Mouse (Mus musculus): ENCODE results near the gene Mex3b. TPM values are rescaled to one million over a fixed set of nuclear protein-coding genes. Genes with fewer than 3 reads are reported as not detected.

Mex3b gene
- polyA plus RNA-seq, 1 experiment, result 10.5 TPM

DNA sequence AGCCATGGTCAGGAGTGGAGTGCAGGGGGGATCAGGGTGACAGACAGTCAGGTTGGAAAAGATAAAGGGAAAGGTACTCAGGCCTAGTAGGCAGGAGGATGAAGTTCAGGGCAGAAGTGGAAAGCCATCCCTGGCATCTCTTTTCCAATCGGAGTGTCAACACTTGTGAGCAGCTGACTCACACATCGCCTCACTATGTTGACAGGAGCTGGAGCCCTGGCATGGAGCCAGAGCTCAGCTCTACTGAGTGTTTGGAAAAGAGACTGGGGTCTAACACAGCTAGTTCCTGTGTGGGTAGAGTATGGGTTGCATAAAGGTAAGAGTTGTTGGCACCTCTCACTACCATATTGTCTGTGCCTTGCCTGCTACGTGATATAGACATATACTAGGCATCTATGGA, 38.4 kb downstream of the Mex3b start:
- Histone ChIP-seq H3K9me3 (replicated peaks; ENCODE audit: control insufficient read depth, insufficient read depth, low read length, poor library complexity, severe bottlenecking) (no peaks in the 10 kb centered on the region), H3K4me3 (ENCODE audit: low read depth, low read length) (no peak overlapping the region), H3K4me1 (ENCODE audit: control insufficient read depth, insufficient read depth, low read length) (no peaks in the 10 kb centered on the region), H3K36me3 (ENCODE audit: control insufficient read depth, insufficient read depth, low read length, poor library complexity, severe bottlenecking) (no peaks in the 10 kb centered on the region), H3K27ac (ENCODE audit: insufficient read depth, low read length) (no peak overlapping the region), H3K27me3 (ENCODE audit: control insufficient read depth, insufficient read depth, low read length, poor library complexity, severe bottlenecking) (no peaks in the 10 kb centered on the region; the same call in 1 of the 2 replicates), H3K9ac (ENCODE audit: low read depth, poor library complexity, severe bottlenecking) (no peak overlapping the region)
- TF ChIP-seq POLR2A (IDR thresholded peaks at IDR 0.05; ENCODE audit: insufficient read depth, low read length), result no peak
- no peak for TF ChIP-seq CTCF (IDR thresholded peaks at IDR 0.05; ENCODE audit: low read depth, low read length)
- TF ChIP-seq EP300 (IDR thresholded peaks at IDR 0.05; ENCODE audit: insufficient read depth, low read depth, low read length), result no peak

DNA sequence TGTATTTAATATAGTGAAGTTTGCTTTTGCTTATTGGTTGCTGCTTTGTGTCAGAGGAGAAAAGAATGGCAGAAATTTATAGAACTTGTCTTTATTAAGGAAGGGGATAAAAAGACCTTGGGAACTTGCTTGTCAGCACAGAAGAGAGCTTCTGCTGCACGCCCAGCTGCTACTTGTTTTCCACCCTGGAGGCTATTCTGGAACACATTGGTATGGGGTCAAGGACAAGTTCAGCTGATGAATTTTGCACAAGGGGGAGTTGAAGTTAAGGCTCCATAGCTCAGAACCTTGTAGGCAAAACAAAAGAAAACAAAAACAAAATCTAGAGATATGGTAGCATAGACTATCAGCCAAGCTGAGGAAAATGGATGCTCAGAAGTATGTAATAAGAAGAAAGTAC, 39.9 kb downstream of the Mex3b start:
- no peaks in the 10 kb centered on the region for H3K9me3 ChIP-seq (replicated peaks; ENCODE audit: control insufficient read depth, insufficient read depth, low read length, poor library complexity, severe bottlenecking)
- H3K4me1 ChIP-seq (ENCODE audit: control insufficient read depth, insufficient read depth, low read length), result no peaks in the 10 kb centered on the region
- no peak overlapping the region for H3K9ac ChIP-seq (ENCODE audit: low read depth, poor library complexity, severe bottlenecking)
- no peak overlapping the region for H3K27ac ChIP-seq (ENCODE audit: insufficient read depth, low read length)
- no peaks in the 10 kb centered on the region; the same call in 1 of the 2 replicates for H3K27me3 ChIP-seq (ENCODE audit: control insufficient read depth, insufficient read depth, low read length, poor library complexity, severe bottlenecking)
- H3K36me3 ChIP-seq (ENCODE audit: control insufficient read depth, insufficient read depth, low read length, poor library complexity, severe bottlenecking), result no peaks in the 10 kb centered on the region
- TF ChIP-seq POLR2A (IDR thresholded peaks at IDR 0.05; ENCODE audit: insufficient read depth, low read length) (no peak), CTCF (IDR thresholded peaks at IDR 0.05; ENCODE audit: low read depth, low read length) (no peak), EP300 (IDR thresholded peaks at IDR 0.05; ENCODE audit: insufficient read depth, low read depth, low read length) (no peak)
- H3K4me3 ChIP-seq (ENCODE audit: low read depth, low read length), result no peak overlapping the region

DNA sequence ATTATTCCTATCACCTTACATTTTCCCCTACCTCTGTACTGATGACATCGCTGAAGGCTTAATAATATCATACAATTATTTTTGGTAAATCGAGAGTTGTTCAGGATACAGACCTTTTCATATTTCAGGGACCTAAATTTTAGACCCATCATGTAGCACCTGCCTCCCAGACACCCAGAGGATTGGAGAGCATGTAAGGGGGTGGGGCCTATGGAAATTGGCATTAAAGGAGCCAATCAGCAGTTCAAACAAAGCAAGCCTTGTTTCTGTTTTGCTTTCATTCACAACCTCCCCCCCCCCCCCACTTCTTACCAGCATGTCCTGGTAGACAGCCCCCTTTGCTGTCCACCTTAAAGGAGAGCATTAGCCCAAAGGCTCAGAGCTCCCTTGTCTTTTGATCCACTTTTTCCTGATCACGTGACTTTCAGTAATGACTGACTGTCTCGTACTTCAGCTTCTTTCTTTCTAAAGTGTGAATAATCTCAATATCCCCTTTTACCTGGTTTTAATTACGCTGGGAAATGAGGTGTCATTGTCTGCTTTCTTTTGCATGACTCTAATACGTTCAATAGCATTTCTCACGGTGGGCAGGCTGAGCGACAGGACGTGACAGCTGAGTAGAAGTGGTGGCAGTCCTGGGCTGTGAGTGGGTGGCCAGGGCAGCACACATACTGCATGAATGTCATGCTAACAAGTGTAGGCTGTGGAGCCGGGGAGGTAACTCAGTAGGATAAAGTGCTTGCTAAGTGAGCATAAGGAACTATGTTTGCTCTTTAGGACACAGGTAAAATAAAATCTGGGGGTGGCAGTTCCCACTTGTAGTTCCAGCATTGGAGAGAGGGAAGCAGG, 43.6 kb downstream of the Mex3b start:
- no peak overlapping the region for H3K27ac ChIP-seq (ENCODE audit: insufficient read depth, low read length)
- H3K9me3 ChIP-seq (replicated peaks; ENCODE audit: control insufficient read depth, insufficient read depth, low read length, poor library complexity, severe bottlenecking), result no peaks in the 10 kb centered on the region
- no peaks in the 10 kb centered on the region for H3K36me3 ChIP-seq (ENCODE audit: control insufficient read depth, insufficient read depth, low read length, poor library complexity, severe bottlenecking)
- no peak overlapping the region for H3K4me3 ChIP-seq (ENCODE audit: low read depth, low read length)
- no peak overlapping the region for H3K9ac ChIP-seq (ENCODE audit: low read depth, poor library complexity, severe bottlenecking)
- no peaks in the 10 kb centered on the region for H3K4me1 ChIP-seq (ENCODE audit: control insufficient read depth, insufficient read depth, low read length)
- H3K27me3 ChIP-seq (ENCODE audit: control insufficient read depth, insufficient read depth, low read length, poor library complexity, severe bottlenecking), result no peaks in the 10 kb centered on the region; the same call in 1 of the 2 replicates
- no peak for TF ChIP-seq EP300 (IDR thresholded peaks at IDR 0.05; ENCODE audit: insufficient read depth, low read depth, low read length)
- TF ChIP-seq CTCF (IDR thresholded peaks at IDR 0.05; ENCODE audit: low read depth, low read length), result no peak
- no peak for TF ChIP-seq POLR2A (IDR thresholded peaks at IDR 0.05; ENCODE audit: insufficient read depth, low read length)

DNA sequence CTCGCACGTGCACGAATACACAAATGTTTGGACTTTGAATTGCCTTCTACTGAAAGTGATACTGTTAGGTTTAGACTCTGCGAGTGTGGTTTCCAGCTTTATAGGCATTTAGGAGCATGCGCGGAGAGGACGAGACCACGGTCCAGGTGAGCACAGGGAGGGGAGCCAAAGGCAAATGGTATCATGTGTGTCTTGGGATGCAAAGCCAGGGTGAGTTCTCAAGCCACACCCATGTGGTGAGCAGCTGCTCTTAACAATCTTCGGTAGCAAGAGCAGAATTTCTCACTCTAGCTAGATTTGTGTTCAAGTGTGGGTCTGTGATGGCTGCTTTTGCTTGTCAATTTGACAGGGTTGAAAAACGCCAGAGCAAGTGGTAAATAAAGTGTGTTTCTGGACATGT, 44.4 kb downstream of the Mex3b start:
- TF ChIP-seq EP300 (IDR thresholded peaks at IDR 0.05; ENCODE audit: insufficient read depth, low read depth, low read length) (no peak), POLR2A (IDR thresholded peaks at IDR 0.05; ENCODE audit: insufficient read depth, low read length) (no peak), CTCF (IDR thresholded peaks at IDR 0.05; ENCODE audit: low read depth, low read length) (no peak)

DNA sequence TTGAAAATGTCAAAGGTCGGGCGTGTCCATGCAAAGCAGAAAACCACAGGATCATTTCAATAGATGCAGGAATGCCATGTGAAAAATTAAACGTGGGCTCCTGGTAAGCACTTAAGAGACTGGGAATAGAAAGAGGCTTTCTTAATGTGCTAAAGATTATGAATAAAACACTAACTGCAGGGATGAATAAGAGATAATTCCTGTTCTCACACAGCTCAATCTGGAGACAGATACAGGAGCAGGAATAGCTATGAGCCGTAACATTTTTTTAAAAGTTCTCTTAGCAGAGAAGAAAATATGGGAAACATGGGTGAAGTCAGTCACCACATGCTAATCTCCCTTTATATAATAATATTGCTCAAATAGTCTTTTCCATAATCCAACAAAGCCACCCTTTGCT, 47.2 kb downstream of the Mex3b start:
- TF ChIP-seq CTCF (IDR thresholded peaks at IDR 0.05; ENCODE audit: low read depth, low read length) (no peak), EP300 (IDR thresholded peaks at IDR 0.05; ENCODE audit: insufficient read depth, low read depth, low read length) (no peak), POLR2A (IDR thresholded peaks at IDR 0.05; ENCODE audit: insufficient read depth, low read length) (no peak)

More for the DNA sequence above, 44.4 kb downstream of the Mex3b start:
- Histone ChIP-seq H3K27me3 (ENCODE audit: control insufficient read depth, insufficient read depth, low read length, poor library complexity, severe bottlenecking) (no peaks in the 10 kb centered on the region; the same call in 1 of the 2 replicates), H3K27ac (ENCODE audit: insufficient read depth, low read length) (no peak overlapping the region), H3K4me1 (ENCODE audit: control insufficient read depth, insufficient read depth, low read length) (no peaks in the 10 kb centered on the region), H3K9ac (ENCODE audit: low read depth, poor library complexity, severe bottlenecking) (no peak overlapping the region), H3K9me3 (replicated peaks; ENCODE audit: control insufficient read depth, insufficient read depth, low read length, poor library complexity, severe bottlenecking) (no peaks in the 10 kb centered on the region), H3K36me3 (ENCODE audit: control insufficient read depth, insufficient read depth, low read length, poor library complexity, severe bottlenecking) (no peaks in the 10 kb centered on the region), H3K4me3 (ENCODE audit: low read depth, low read length) (no peak overlapping the region)

More for the DNA sequence above, 47.2 kb downstream of the Mex3b start:
- Histone ChIP-seq H3K9ac (ENCODE audit: low read depth, poor library complexity, severe bottlenecking) (no peak overlapping the region), H3K4me1 (ENCODE audit: control insufficient read depth, insufficient read depth, low read length) (no peaks in the 10 kb centered on the region), H3K36me3 (ENCODE audit: control insufficient read depth, insufficient read depth, low read length, poor library complexity, severe bottlenecking) (no peaks in the 10 kb centered on the region), H3K4me3 (ENCODE audit: low read depth, low read length) (no peak overlapping the region), H3K27ac (ENCODE audit: insufficient read depth, low read length) (no peak overlapping the region), H3K27me3 (ENCODE audit: control insufficient read depth, insufficient read depth, low read length, poor library complexity, severe bottlenecking) (no peaks in the 10 kb centered on the region; the same call in 1 of the 2 replicates), H3K9me3 (replicated peaks; ENCODE audit: control insufficient read depth, insufficient read depth, low read length, poor library complexity, severe bottlenecking) (no peaks in the 10 kb centered on the region)

Other genes starting within 250 kb of the Mex3b start
- 0.46 and 0.93 TPM in 2 replicates for gene Saxo2, start 218.8 kb upstream of the Mex3b start, polyA plus RNA-seq (2011; ENCODE audit: insufficient read depth, insufficient read length, low read depth, missing spikeins)
- 24.1 and 27.1 TPM in 2 replicates for gene Efl1, start 218.7 kb upstream of the Mex3b start, polyA plus RNA-seq (2011; ENCODE audit: insufficient read depth, insufficient read length, low read depth, missing spikeins)

Data from ES-Bruce4 (cell line).